Mouse (Mus musculus): ENCODE results near the gene Timm8a2. TPM values are rescaled to one million over a fixed set of nuclear protein-coding genes. Genes with fewer than 3 reads are reported as not detected.

Gene Timm8a2
- total RNA-seq, 2 experiments from 2014 or later, result not detected

GRCm38 (mm10) chr14:122087956-122088355 is 53.5 kb downstream of the Timm8a2 start:
- no peak for ATAC-seq (replicated peaks; ENCODE audit: poor library complexity, severe bottlenecking)

Other genes with a start within 250 kb of the Timm8a2 start
- 8.6 and 16.7 TPM in 2 replicates for gene Dock9, start 236.8 kb upstream of the Timm8a2 start, total RNA-seq (2014; fragmentation: Nextera tagmentation)
- 12.9 and 19.8 TPM in 2 replicates for gene Dock9, start 236.8 kb upstream of the Timm8a2 start, total RNA-seq (2017)
- 23.6 and 30.1 TPM in 2 replicates for gene Ubac2, start 156.1 kb upstream of the Timm8a2 start, total RNA-seq (2014; fragmentation: Nextera tagmentation)
- gene Ubac2, start 156.1 kb upstream of the Timm8a2 start, total RNA-seq (2017), result 28.3 and 34.1 TPM in 2 replicates
- gene Gpr18, start 118.9 kb upstream of the Timm8a2 start, total RNA-seq (2014; fragmentation: Nextera tagmentation), result 0.60 and 3.1 TPM in 2 replicates
- 0.43 TPM in 1 of 2 replicates, not detected in the other for gene Gpr18, start 118.9 kb upstream of the Timm8a2 start, total RNA-seq (2017)
- gene Gpr183, start 69.5 kb upstream of the Timm8a2 start, total RNA-seq (2014; fragmentation: Nextera tagmentation), result 3.2 and 3.3 TPM in 2 replicates
- 3.4 and 3.7 TPM in 2 replicates for gene Gpr183, start 69.5 kb upstream of the Timm8a2 start, total RNA-seq (2017)
- gene Tm9sf2, start 72.4 kb downstream of the Timm8a2 start, total RNA-seq (2014; fragmentation: Nextera tagmentation), result 62.7 and 67.8 TPM in 2 replicates
- gene Tm9sf2, start 72.4 kb downstream of the Timm8a2 start, total RNA-seq (2017), result 108 and 113 TPM in 2 replicates
- 20.6 and 24.2 TPM in 2 replicates for gene Clybl, start 147.0 kb downstream of the Timm8a2 start, total RNA-seq (2014; fragmentation: Nextera tagmentation)
- 5.0 and 9.7 TPM in 2 replicates for gene Clybl, start 147.0 kb downstream of the Timm8a2 start, total RNA-seq (2017)